Mouse (Mus musculus) MEL (cell line): ENCODE results near the gene Mars2. TPM values are rescaled to one million over a fixed set of nuclear protein-coding genes. Genes with fewer than 3 reads are reported as not detected.

Experiments
- DNase-seq: peaks from one replicate; pipeline ENCODE4 v3.0.0; 2011; ENCODE audit warnings: low read depth, low spot score
- H3K27ac ChIP-seq: 2 replicates; pipeline ENCODE4 v1.5.1; 2012; ENCODE audit warnings: low read depth, mild to moderate bottlenecking, control low read depth, low read length, moderate library complexity; ENCODE audit not compliant: control insufficient read depth
- H3K27me3 ChIP-seq, 2 experiments: fragments of 150-350 bp in 1 of 2; sonication (generic) in 1 of 2; 2 replicates each; pipeline ENCODE4 v1.6.1; 2012; ENCODE audit warnings: low read length in 2 of 2, mild to moderate bottlenecking in 2 of 2, improper control_type of control experiment in 1 of 2, moderate library complexity in 1 of 2; ENCODE audit not compliant: insufficient read depth in 2 of 2, control insufficient read depth in 1 of 2
- H3K36me3 ChIP-seq, 2 experiments: 2 replicates each; pipeline ENCODE4 v1.6.1; 2012 to 2014; ENCODE audit warnings: low read length in 2 of 2, improper control_type of control experiment in 1 of 2, inconsistent platforms in 1 of 2, mild to moderate bottlenecking in 1 of 2; ENCODE audit not compliant: insufficient read depth in 2 of 2, control insufficient read depth in 1 of 2
- H3K4me1 ChIP-seq, 2 experiments: fragments of 150-350 bp in 1 of 2; sonication (generic) in 1 of 2; 2 replicates each; pipeline ENCODE4 v1.6.1; 2012; ENCODE audit warnings: low read length in 2 of 2, improper control_type of control experiment in 1 of 2, mild to moderate bottlenecking in 1 of 2; ENCODE audit not compliant: insufficient read depth in 2 of 2, control insufficient read depth in 1 of 2
- H3K4me3 ChIP-seq, 2 experiments: fragments of 150-350 bp in 1 of 2; sonication (generic) in 1 of 2; 2 replicates each; pipeline ENCODE4 v1.5.1; 2012; ENCODE audit warnings: low read depth in 2 of 2, low read length in 2 of 2, mild to moderate bottlenecking in 2 of 2, moderate library complexity in 2 of 2, control low read depth in 1 of 2, improper control_type of control experiment in 1 of 2; ENCODE audit not compliant: control insufficient read depth in 1 of 2, insufficient read depth in 1 of 2
- H3K79me2 ChIP-seq: 2 replicates; pipeline ENCODE4 v1.6.1; 2012; ENCODE audit warnings: mild to moderate bottlenecking, low read length, moderate library complexity; ENCODE audit not compliant: control insufficient read depth, poor library complexity, insufficient read depth
- H3K9ac ChIP-seq: 2 replicates; pipeline ENCODE4 v1.6.1; 2012; ENCODE audit warnings: low read depth, mild to moderate bottlenecking, control low read depth, low read length, moderate library complexity; ENCODE audit not compliant: control insufficient read depth, poor library complexity, severe bottlenecking
- H3K9me3 ChIP-seq: fragments of 150-350 bp; sonication (generic); replicated peaks from 2 replicates; pipeline ENCODE4 v1.6.1; 2012; ENCODE audit warnings: mild to moderate bottlenecking, low read length, improper control_type of control experiment, moderate library complexity; ENCODE audit not compliant: insufficient read depth
- BHLHE40 ChIP-seq: IDR thresholded peaks from 2 replicates; pipeline ENCODE4 v1.6.1; 2012; ENCODE audit warnings: low read depth, mild to moderate bottlenecking, inconsistent platforms, low read length, improper control_type of control experiment, borderline replicate concordance
- CTCF ChIP-seq, 3 experiments: IDR thresholded peaks in 2 of 3; conservative IDR thresholded peaks in 1 of 3; 2 replicates each; pipeline ENCODE4 v1.5.1; 2011 to 2012; ENCODE audit warnings: low read length in 3 of 3, low read depth in 2 of 3, mild to moderate bottlenecking in 2 of 3, improper control_type of control experiment in 1 of 3, inconsistent platforms in 1 of 3, mixed read lengths in 1 of 3, moderate library complexity in 1 of 3; ENCODE audit not compliant: control insufficient read depth in 1 of 3, insufficient read depth in 1 of 3, poor library complexity in 1 of 3, severe bottlenecking in 1 of 3
- ELF1 ChIP-seq: IDR thresholded peaks from 2 replicates; pipeline ENCODE4 v1.6.1; 2014; ENCODE audit warnings: low read depth, mild to moderate bottlenecking, inconsistent platforms, low read length, improper control_type of control experiment, moderate library complexity
- GATA1 ChIP-seq: IDR thresholded peaks from 2 replicates; pipeline ENCODE4 v1.6.1; 2011; ENCODE audit warnings: low read depth, low read length, improper control_type of control experiment
- MAX ChIP-seq: IDR thresholded peaks from 2 replicates; pipeline ENCODE4 v1.6.1; 2011; ENCODE audit warnings: low read length, improper control_type of control experiment
- MAZ ChIP-seq: IDR thresholded peaks from 2 replicates; pipeline ENCODE4 v1.6.1; 2012; ENCODE audit warnings: low read depth, mild to moderate bottlenecking, inconsistent platforms, low read length, improper control_type of control experiment
- MYC ChIP-seq: IDR thresholded peaks from 2 replicates; pipeline ENCODE4 v1.6.1; 2011; ENCODE audit warnings: low read depth, mild to moderate bottlenecking, low read length, improper control_type of control experiment, moderate library complexity
- NELFE ChIP-seq: IDR thresholded peaks from 2 replicates; pipeline ENCODE4 v1.6.1; 2011; ENCODE audit warnings: low read depth, low read length, improper control_type of control experiment
- NRF1 ChIP-seq: IDR thresholded peaks from 2 replicates; pipeline ENCODE4 v1.6.1; 2014; ENCODE audit warnings: low read depth, mild to moderate bottlenecking, inconsistent platforms, low read length, improper control_type of control experiment, moderate library complexity; ENCODE audit not compliant: poor library complexity, insufficient read depth, severe bottlenecking
- RAD21 ChIP-seq: IDR thresholded peaks from 2 replicates; pipeline ENCODE4 v1.6.1; 2011; ENCODE audit warnings: mild to moderate bottlenecking, low read depth, low read length, improper control_type of control experiment
- RCOR1 ChIP-seq: IDR thresholded peaks from 2 replicates; pipeline ENCODE4 v1.6.1; 2012; ENCODE audit warnings: low read depth, mild to moderate bottlenecking, inconsistent platforms, low read length, improper control_type of control experiment
- SMC3 ChIP-seq: IDR thresholded peaks from 2 replicates; pipeline ENCODE4 v1.6.1; 2011; ENCODE audit warnings: low read depth, low read length, improper control_type of control experiment
- TBP ChIP-seq: IDR thresholded peaks from 2 replicates; pipeline ENCODE4 v1.8.0; 2011; ENCODE audit warnings: low read depth, low read length, improper control_type of control experiment
- TCF12 ChIP-seq: IDR thresholded peaks from 2 replicates; pipeline ENCODE4 v1.6.1; 2014; ENCODE audit warnings: low read depth, mild to moderate bottlenecking, inconsistent platforms, low read length, improper control_type of control experiment, moderate library complexity
- USF1 ChIP-seq: IDR thresholded peaks from 2 replicates; pipeline ENCODE4 v1.6.1; 2014; ENCODE audit warnings: low read depth, mild to moderate bottlenecking, inconsistent platforms, low read length, improper control_type of control experiment, moderate library complexity
- USF2 ChIP-seq, 2 experiments: IDR thresholded peaks; 2 replicates each; pipeline ENCODE4 v1.6.1; 2011 to 2012; ENCODE audit warnings: improper control_type of control experiment in 2 of 2, low read length in 2 of 2, borderline replicate concordance in 1 of 2, inconsistent platforms in 1 of 2, low read depth in 1 of 2, mild to moderate bottlenecking in 1 of 2; ENCODE audit not compliant: insufficient read depth in 1 of 2
- ZC3H11A ChIP-seq: IDR thresholded peaks from 2 replicates; pipeline ENCODE4 v1.6.1; 2012; ENCODE audit warnings: low read depth, mild to moderate bottlenecking, inconsistent platforms, low read length, improper control_type of control experiment
- ZMIZ1 ChIP-seq: IDR thresholded peaks from 2 replicates; pipeline ENCODE4 v1.6.1; 2012; ENCODE audit warnings: low read depth, mild to moderate bottlenecking, inconsistent platforms, low read length, improper control_type of control experiment, moderate library complexity
- ZNF384 ChIP-seq: IDR thresholded peaks from 2 replicates; pipeline ENCODE4 v1.6.1; 2012; ENCODE audit warnings: low read depth, mild to moderate bottlenecking, inconsistent platforms, low read length, improper control_type of control experiment
- polyA plus RNA-seq, 2 experiments: library from polyadenylated mRNA; stranded (reverse) in 1 of 2; unstranded in 1 of 2; fragments of >175 nt in 1 of 2; fragments of >200 nt in 1 of 2; gene quantifications; 2 replicates each; pipeline versions ENCODE4 v1.2.1 to v1.2.4; 2012; ENCODE audit warnings: low replicate concordance in 2 of 2, low read depth in 1 of 2; ENCODE audit not compliant: insufficient read length in 2 of 2, insufficient read depth in 1 of 2, missing spikeins in 1 of 2
- total RNA-seq: library from RNA; depleted of rRNA; stranded (reverse); fragments of 300-350 nt; gene quantifications from 2 replicates; pipeline ENCODE4 v1.2.3, GENCODE M21; 2012; rRNA removed

Mars2 gene
- total and polyA plus RNA-seq, 3 experiments, result 6.0 to 12.8 (median 7.6) TPM

GRCm38 (mm10) chr1:55265447-55265846, 28.5 kb downstream of the Mars2 start:
- H3K9me3 ChIP-seq, result no peaks in the 10 kb centered on the region
- H3K4me3 ChIP-seq, result no peak overlapping the region
- no peaks in the 10 kb centered on the region for H3K27me3 ChIP-seq
- H3K79me2 ChIP-seq, result no peaks in the 10 kb centered on the region
- H3K9ac ChIP-seq, result no peak overlapping the region
- DNase-seq, result peak; percentile 68
- peak overlapping the region; percentile 89 for H3K27ac ChIP-seq
- peak; percentile 71 for TF ChIP-seq RAD21
- TF ChIP-seq MAX, result no peak
- TF ChIP-seq CTCF (IDR thresholded peaks at IDR 0.05 in 2 of 3, conservative IDR thresholded peaks at IDR 0.05 in 1 of 3; ENCODE audit: control insufficient read depth in 1 of 3, insufficient read depth in 1 of 3, low read depth in 2 of 3, low read length in 3 of 3, poor library complexity in 1 of 3, severe bottlenecking in 1 of 3), result peak; percentile 2 to 72 (median 15); a peak in 2 of 6 replicates
- no peak for TF ChIP-seq TBP
- TF ChIP-seq BHLHE40, result no peak
- TF ChIP-seq SMC3, result peak; percentile 48
- 0 out of 2 replicates have a peak, but pooled peaks have one; percentile 9 for TF ChIP-seq ZC3H11A
- peak; percentile 73; the same call in 1 of the 2 replicates for TF ChIP-seq ELF1
- no peak for TF ChIP-seq MYC
- peaks cover 13 to 14% of the 10 kb centered on the region in 2 experiments for H3K4me1 ChIP-seq
- peaks cover 0 to 19% of the 10 kb centered on the region in 2 experiments; a peak in 2 of 4 replicates for H3K36me3 ChIP-seq

- no peaks in the 10 kb centered on the region for H3K9me3 ChIP-seq
- H3K4me3 ChIP-seq, result no peak overlapping the region
- no peaks in the 10 kb centered on the region for H3K79me2 ChIP-seq
- H3K4me1 ChIP-seq, result peaks cover 0 to 6% of the 10 kb centered on the region in 2 experiments; a peak in 1 of 4 replicates
- no peak overlapping the region for H3K9ac ChIP-seq
- H3K36me3 ChIP-seq, result peaks cover 0 to 3% of the 10 kb centered on the region in 2 experiments; a peak in 2 of 4 replicates
- TF ChIP-seq NRF1 (no peak), NELFE (no peak), GATA1 (no peak), SMC3 (no peak), USF1 (no peak), ZNF384 (no peak), MAZ (no peak), ZC3H11A (no peak), USF2 (IDR thresholded peaks at IDR 0.05; ENCODE audit: borderline replicate concordance in 1 of 2, insufficient read depth in 1 of 2, low read depth in 1 of 2, low read length in 2 of 2) (no peak), ZMIZ1 (no peak), TCF12 (no peak), RCOR1 (no peak)
- peaks cover 0 to 2% of the 10 kb centered on the region in 2 experiments; a peak in 2 of 4 replicates for H3K27me3 ChIP-seq
- H3K27ac ChIP-seq, result no peak overlapping the region
- DNase-seq, result no peak
Observed at GRCm38 (mm10) chr1:55279081-55279480, 42.1 kb downstream of the Mars2 start.

Other genes with a start within 250 kb of the Mars2 start
- 118 and 135 TPM in 2 replicates for gene Sf3b1, start 209.7 kb upstream of the Mars2 start, total RNA-seq
- 100 to 1,000 TPM; 111 to 167 TPM for gene Sf3b1, start 209.7 kb upstream of the Mars2 start, polyA plus RNA-seq
- 9.0 and 13.4 TPM in 2 replicates for gene Coq10b, start 184.4 kb upstream of the Mars2 start, total RNA-seq
- gene Coq10b, start 184.4 kb upstream of the Mars2 start, polyA plus RNA-seq, result 10 to 100 TPM in 1 of 2 experiments, 1 to 10 TPM in 1; 9.8 to 84.6 TPM
- 883 and 942 TPM in 2 replicates for gene Hspe1, start 149.0 kb upstream of the Mars2 start, total RNA-seq
- gene Hspe1, start 149.0 kb upstream of the Mars2 start, polyA plus RNA-seq, result 100 to 1,000 TPM in 1 of 2 experiments, not detected in 1; 752 TPM
- gene Hspd1, start 148.9 kb upstream of the Mars2 start, total RNA-seq, result 775 and 808 TPM in 2 replicates
- gene Hspd1, start 148.9 kb upstream of the Mars2 start, polyA plus RNA-seq, result 100 to 1,000 TPM; 306 to 885 TPM
- 20.7 and 22.0 TPM in 2 replicates for gene Mob4, start 105.9 kb upstream of the Mars2 start, total RNA-seq
- 10 to 100 TPM; 26.6 to 62.1 TPM for gene Mob4, start 105.9 kb upstream of the Mars2 start, polyA plus RNA-seq
- gene Rftn2, start 10.4 kb upstream of the Mars2 start, total RNA-seq, result not detected in 2 replicates
- gene Rftn2, start 10.4 kb upstream of the Mars2 start, polyA plus RNA-seq, result under 1 TPM in 1 of 2 experiments, not detected in 1; 0.01 TPM
- gene Boll, start 126.3 kb downstream of the Mars2 start, total RNA-seq, result not detected in 2 replicates
- gene Boll, start 126.3 kb downstream of the Mars2 start, polyA plus RNA-seq, result not detected
- gene Plcl1, start 168.7 kb downstream of the Mars2 start, total RNA-seq, result not detected in 2 replicates
- not detected for gene Plcl1, start 168.7 kb downstream of the Mars2 start, polyA plus RNA-seq